Mouse (Mus musculus): ENCODE data around the gene Lipi. TPM values are rescaled to one million over a fixed set of nuclear protein-coding genes. Genes with fewer than 3 reads are reported as not detected.

The Lipi gene
- polyA plus RNA-seq, 1 experiment from 2014 or later = not detected

GRCm38 (mm10) chr16:75537784-75538565 lies 47.9 kb downstream of the Lipi start:
- no peak overlapping the region for H3K4me3 ChIP-seq (replicated peaks)
- no peaks in the 10 kb centered on the region for H3K9me3 ChIP-seq (replicated peaks)
- 58% methylated on average over 7 of the region's 7 CpGs for WGBS (ENCODE audit: insufficient replicate concordance)
- no peak overlapping the region for H3K27ac ChIP-seq
- ATAC-seq (ENCODE audit: low read depth) (no peak), DNase-seq (no peak)
- H3K27me3 ChIP-seq = no peaks in the 10 kb centered on the region
- H3K4me2 ChIP-seq = no peak overlapping the region
- H3K9ac ChIP-seq = no peak overlapping the region
- H3K36me3 ChIP-seq = no peaks in the 10 kb centered on the region
- no peaks in the 10 kb centered on the region for H3K4me1 ChIP-seq (replicated peaks)

GRCm38 (mm10) chr16:75531705-75532104 lies 54.2 kb downstream of the Lipi start:
- Histone ChIP-seq H3K4me2 (no peak overlapping the region), H3K9ac (no peak overlapping the region), H3K9me3 (replicated peaks) (no peaks in the 10 kb centered on the region), H3K36me3 (no peaks in the 10 kb centered on the region), H3K4me1 (replicated peaks) (no peaks in the 10 kb centered on the region), H3K27me3 (no peaks in the 10 kb centered on the region), H3K27ac (no peak overlapping the region), H3K4me3 (replicated peaks) (no peak overlapping the region)
- DNase-seq (no peak), ATAC-seq (ENCODE audit: low read depth) (no peak)
- WGBS (ENCODE audit: insufficient replicate concordance) = 12% methylated on average over 1 of the region's 1 CpGs

DNA sequence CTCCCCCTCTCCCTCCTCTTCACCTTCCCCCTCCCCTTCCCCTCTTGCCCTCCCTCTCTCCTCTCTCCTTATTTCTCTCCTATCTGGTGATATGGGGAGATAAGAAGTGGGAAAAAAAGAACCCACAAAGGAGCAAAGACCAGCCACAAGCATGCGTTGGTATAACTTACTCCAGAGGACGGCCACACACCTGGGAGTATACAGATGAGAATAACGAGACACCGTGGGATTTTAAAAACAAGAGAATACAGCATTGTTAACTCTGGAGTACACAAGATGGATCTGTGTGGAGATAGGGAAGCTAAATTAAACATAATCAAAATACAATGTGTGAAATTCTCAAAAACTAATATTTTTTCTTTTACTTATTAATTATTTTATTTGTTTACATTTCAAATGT lies 89.3 kb downstream of the Lipi start:
- ATAC-seq (ENCODE audit: low read depth) = no peak

More for the DNA sequence above, 89.3 kb downstream of the Lipi start:
- DNase-seq = no peak
- 65% methylated on average over 4 of the region's 4 CpGs for WGBS (ENCODE audit: insufficient replicate concordance)
- Histone ChIP-seq H3K36me3 (no peaks in the 10 kb centered on the region), H3K4me3 (replicated peaks) (no peak overlapping the region), H3K27ac (no peak overlapping the region), H3K4me1 (replicated peaks) (no peaks in the 10 kb centered on the region), H3K4me2 (no peak overlapping the region), H3K9ac (no peak overlapping the region), H3K27me3 (no peaks in the 10 kb centered on the region), H3K9me3 (replicated peaks) (no peaks in the 10 kb centered on the region)

Other genes with a start within 250 kb of the Lipi start
- gene Rbm11, start 6.8 kb upstream of the Lipi start, polyA plus RNA-seq (2015; fragmentation: Nextera tagmentation; extraction: Ambion mirVana) = 0.10 TPM in 1 of 2 replicates, not detected in the other
- 9.2 and 11.6 TPM in 2 replicates for gene Hspa13, start 181.0 kb upstream of the Lipi start, polyA plus RNA-seq (2015; fragmentation: Nextera tagmentation; extraction: Ambion mirVana)

All from liver, embryonic 13.5 days (tissue).